Mouse (Mus musculus) right cerebral cortex, postnatal 25 days (tissue): ENCODE data around the gene Cdk6.
"Not testable (repeated sequence)": the region's sequence is repeated elsewhere in the genome, so short reads cannot be mapped to it uniquely, and the experiment has no call there.

Experiments used
- DNase-seq: peaks from one replicate; pipeline ENCODE4 v3.0.0; 2022

Cdk6 gene

DNA sequence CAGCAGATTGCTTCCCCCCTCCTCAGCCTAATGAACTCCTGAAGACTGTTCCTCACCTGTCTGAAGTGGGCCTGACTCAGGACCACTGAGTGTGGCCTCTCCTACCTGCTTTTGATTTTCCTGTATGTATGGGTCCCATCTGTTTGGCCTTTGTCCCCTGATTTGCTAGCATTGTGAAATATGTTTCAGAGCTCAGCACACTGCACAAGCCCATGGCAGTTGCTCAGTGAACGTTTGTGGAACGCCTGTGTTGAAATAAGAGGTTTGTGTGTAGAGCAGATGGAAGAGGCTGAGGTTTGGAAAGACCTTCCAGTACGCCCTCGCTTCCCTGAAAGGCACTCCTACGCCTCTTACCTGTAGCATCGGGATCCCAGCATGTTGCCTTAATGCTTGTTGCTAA lies 98.1 kb downstream of the Cdk6 start:
- DNase-seq = peak; percentile 5

DNA sequence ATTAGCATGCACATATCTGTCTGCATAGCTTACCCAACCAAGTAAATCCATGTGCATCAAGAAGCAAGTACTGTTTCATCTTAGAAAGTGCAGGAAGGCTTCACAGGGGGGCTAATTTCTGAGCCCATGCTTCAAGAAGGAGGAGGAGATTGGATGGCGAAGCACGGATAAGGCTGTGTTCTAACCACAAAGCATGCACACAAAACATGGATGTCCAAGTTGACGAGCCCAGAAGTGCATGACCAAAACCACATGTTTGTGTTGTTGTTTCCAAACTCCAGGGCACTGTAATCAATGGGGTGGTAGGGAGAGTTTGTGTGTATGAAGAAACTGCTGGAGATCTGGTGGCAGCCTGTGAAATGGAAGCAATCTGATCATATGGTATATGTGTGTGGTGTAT lies 101.2 kb downstream of the Cdk6 start:
- DNase-seq = not testable (repeated sequence)

DNA sequence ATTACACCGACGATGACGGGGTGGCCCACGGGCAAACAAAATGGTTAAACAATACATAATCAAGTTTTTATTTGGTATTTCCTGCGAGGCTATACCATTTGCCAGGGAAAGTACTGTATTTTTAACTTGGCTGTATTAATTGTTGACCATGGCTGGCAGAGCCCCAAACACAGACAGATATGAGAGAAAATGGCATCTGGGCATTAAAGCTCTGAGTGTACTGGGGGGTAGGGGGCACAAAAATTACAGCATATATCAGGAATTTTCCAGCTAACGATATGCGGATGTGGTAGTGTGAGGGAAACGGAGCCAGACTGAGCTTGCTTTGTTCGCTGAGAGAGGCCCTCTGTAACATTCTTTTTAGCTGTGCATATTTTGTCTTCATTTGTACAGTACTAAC lies 109.9 kb downstream of the Cdk6 start:
- not testable (repeated sequence) for DNase-seq

DNA sequence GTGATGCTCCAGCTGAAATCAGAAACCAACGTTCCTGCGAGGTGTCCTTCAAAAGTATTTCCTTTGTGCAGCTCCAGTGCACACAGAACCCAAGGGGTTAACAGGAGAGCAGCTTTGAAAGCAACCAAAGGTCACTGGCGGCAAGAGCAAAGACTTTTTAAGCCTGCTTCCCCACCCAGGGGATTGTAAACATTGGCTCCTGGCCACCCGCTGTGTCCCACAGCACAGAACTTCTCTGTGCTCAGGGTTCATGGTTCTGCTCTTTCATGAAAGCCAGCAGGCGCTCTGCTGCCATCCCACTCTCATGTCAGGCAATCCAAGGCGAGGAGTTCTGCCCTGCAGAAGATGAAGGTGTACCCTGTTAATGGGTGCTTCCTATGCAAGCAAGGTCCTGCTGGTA lies 112.7 kb downstream of the Cdk6 start:
- DNase-seq = not testable (repeated sequence)

DNA sequence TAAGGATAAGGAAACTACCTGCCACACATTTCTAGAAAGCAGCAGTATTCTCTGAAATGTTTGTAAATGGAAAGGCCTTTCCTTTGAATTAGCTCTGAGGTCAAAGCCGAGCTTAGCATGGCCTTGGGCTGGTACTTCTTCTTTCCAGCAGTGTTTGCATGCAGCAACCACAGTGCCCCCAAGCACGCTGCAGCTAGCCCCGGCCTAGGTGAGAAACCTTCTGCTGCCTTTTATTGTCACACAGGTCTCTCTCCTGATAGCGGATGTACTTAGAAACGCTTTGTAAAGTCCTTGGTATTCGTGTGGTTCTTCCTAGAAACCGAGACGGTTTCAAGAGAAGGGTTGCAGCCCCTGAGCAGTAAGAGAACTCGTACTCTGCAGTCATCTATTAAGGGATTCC lies 119.6 kb downstream of the Cdk6 start:
- DNase-seq = no peak

DNA sequence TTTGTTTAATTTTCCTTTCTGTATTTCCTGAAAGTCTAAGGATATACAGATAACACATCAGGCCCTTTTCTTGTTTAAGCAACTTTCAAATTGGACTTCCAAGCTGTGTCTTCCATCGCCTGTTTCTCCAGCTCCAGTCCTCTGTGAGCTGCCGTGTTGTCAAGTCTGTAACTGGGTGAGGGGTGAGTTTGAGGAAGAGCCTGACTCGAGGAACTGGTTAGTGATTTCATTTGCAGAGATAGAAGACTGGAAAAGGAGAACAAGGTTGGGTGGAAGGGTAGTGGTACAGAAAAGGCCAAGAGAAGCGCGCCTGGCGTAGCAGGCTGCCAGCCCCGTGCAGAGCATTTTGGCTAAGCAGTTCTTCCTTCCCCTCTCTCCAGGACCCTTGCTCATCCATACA lies 120.1 kb downstream of the Cdk6 start:
- no peak for DNase-seq

DNA sequence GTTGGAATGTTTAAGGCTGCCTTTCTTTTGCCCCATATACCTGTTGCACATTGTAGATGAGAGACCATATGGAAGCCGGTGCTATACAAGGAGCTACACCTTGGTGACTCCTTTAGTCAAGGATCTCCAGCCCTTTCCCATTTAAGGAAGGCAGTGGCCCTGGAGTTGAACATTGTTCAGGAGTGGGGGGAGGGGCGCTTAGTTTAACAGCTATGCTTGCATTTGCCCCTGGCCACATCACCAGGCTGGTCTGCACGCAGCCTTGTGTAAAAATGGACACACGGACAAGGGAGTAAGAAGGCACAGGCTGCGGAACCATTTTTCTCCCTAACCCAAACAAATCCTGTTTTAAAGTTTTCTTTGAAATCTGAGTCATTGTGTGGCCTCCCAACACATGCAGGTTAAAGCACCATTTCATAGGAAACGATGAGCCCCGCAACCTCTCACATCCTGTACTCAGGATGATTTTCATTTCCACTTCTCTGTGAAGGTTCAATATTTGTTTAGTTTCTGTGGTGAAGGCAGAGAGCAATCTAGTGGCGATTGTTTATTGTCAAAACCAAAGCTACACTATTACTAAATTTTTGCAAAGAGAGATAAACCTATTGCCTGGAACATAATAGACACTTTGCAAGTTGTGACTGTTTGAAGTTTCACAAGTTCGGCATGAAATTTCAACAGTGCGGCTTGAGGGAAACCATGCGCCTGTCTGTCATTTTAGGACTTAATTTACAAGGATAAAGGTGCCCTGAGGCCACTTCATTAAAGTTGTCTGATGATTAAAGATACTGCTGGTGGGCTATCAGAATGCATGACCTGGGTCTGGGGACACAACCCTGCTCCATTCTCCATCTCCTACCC lies 121.8 kb downstream of the Cdk6 start:
- DNase-seq = no peak

DNA sequence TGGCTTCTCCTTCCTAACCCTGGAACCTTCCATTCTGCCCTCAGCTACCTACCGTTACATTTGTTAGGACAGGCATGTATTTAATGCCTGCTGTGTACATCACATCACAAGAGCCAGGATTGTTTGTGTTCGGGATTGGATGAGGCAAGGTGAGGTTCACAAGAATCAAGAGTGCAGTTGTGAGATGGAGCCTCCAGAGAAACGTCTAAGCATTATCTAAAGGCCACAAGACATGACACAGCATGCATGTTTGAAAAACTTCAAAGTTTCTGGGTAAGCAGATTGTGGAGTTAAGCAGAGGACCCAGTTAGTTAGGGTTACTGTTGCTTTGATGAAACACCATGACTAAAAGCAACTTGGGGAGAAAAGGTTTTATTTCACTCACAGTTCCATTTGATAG lies 122.5 kb downstream of the Cdk6 start:
- no peak for DNase-seq

DNA sequence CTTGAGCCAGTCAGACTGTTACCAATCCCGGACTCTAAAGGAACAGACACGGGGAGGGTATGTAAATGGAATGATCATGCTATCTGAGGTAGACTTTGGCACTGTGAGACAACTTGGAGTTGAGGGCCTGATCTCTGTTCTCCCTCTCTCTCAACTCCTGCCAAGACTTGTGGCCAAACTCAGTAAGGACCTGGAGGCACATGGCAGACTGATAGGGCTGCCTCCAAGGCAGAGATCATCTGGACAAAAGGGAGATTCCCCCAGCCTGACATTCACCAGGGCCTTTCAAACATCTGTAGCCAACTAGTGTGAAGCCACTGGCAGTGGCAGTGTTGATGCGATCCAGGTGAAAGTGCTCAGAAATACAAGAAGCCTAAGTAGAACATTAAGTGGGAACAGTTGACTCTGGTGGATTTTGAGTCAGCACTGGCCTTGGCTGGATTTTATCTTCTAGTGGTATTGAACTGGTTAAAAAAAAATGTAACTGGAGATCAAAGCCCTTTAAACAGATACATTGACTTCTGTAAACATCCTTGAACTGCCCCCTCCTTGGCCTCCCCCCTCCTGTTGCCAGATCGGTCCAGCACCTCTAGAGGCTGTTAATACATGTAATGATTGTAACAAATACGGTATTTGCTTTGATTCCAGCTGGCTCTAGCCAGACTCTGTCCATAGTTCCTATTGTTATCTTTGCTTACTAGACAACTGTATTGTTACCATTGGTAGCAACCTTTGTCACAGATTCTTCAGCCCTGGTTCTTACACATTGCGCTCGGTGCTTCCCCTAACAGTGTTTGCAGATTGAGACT lies 125.0 kb downstream of the Cdk6 start:
- DNase-seq = no peak

DNA sequence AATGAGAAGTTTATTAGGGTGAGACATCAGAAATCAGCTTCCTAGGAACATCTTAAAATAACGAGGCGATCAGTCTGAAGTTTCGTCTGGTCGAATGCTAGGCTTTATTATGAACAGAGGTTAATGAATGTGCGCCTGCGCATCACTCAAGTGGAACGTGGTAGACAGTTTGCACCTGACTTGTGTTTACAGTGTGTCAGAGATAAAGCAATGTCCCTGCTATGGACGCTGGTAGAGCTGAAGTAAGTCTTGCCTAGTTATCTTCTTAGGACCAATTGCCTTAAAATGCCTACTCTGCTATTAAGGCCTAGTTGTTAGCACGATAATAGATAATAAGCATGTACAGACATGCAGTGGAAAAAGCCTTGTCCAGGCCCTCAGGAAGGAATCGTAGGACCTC lies 129.6 kb downstream of the Cdk6 start:
- no peak for DNase-seq

DNA sequence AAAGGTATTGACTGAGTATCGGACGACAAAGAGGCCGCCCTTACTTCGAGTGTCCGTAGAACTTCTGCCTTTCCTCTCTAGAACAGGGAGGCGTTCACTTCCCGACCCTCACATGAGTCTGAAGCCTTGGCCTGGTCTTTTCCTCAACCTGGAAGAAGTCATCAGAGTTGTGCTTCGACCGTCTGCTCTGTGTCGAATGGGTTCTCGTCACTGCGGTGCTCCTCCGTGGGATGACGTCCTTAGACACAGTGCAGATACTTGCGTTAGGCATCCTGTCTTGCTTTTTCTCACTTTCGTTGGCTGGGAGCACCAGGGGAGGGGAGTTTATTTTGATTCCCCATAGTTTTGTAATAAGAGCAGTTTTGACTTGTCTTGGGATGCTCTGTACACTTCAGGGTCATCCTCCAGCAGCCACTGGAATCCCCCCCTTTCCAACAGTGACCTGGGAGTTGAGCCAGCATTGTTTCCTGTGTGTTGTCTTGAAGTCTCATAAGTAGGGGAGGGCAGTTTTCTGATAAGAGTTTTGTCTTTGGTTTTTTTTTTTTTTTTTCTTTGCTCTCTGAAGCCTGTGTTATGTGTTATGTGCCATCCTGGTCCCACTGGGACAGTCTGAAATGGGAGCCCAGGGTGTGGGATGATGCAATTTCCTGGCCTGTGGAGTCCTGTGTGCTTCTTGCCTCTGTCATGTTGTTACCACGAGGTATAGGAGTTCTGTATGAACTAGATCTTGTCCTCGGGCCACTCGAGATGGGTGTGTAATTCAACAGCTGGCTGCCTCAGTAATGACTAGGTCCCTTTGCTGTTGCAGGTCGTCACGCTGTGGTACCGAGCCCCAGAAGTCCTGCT lies 131.2 kb downstream of the Cdk6 start:
- DNase-seq = no peak

DNA sequence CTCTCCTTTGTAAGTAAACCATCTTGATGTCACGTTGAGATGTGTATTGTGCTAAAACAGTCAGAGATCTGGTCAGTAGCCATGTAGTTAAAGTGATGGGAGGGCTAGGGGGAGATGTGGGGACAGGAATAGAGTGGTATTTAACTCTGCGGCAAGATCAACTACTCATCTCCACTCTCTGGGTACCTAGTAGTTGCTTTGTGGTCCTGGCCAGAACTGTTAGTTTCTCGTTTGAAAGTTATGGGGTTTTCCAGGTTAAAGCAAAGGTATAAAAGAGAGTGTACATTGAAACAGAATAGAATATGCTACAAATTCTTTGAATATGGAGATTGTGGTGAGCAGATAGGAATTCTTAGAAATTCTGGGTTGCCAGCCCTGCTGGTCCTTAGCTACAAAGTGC lies 136.4 kb downstream of the Cdk6 start:
- DNase-seq = no peak

DNA sequence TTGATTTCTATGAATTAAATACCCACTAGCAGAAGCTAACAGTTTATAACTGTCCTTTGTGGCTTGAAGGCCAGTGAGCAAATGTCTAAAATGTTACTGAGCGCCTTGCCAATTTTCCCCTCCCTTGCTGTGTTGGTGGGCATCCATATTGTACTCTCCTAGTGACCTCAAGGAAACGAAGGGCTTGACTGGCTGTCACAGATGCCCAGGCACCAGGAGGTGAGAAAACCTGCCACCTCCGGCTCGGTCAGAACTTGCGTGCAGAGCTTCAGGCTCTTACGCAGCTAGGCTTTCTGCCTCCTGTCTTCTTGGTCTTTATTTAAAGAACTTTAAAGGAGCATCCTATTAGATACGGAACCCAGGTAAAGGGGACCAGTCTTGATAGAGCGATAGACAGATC lies 136.9 kb downstream of the Cdk6 start:
- DNase-seq = no peak

DNA sequence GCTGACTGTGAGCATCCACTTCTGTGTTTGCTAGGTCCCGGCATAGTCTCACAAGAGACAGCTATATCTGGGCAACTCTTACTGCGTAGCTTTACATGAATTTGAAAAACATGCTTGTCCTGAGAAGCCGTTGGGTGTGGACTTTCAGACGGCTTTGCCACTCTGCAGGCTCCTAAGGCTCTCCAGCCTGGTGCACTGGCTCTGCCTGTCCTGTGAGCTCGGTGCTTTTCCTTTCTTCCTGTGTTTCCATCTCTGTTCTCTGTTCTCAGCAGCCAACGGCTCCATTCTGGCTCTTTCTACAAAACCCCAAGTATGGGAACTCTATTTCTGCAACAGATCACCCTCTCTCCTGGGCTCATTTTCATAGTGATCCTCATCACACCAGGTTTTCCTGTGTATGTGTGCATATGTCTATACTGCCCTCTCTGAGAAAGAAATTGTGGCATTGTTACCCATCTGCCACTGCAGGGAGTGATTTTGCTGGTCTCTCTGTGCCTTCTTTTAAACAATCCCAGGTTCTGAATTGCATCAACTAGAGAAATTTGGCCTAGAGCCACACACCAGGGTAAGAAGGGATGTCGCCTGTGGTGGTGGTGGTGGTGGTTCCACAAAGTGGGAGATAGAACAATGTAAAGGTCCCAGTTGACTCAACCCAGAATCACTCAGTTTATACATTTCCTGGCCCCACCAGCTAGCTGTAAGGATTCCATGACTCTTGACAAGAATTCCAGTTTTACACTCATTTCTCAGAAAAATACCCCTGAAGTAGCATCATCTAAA lies 137.9 kb downstream of the Cdk6 start:
- DNase-seq = no peak

DNA sequence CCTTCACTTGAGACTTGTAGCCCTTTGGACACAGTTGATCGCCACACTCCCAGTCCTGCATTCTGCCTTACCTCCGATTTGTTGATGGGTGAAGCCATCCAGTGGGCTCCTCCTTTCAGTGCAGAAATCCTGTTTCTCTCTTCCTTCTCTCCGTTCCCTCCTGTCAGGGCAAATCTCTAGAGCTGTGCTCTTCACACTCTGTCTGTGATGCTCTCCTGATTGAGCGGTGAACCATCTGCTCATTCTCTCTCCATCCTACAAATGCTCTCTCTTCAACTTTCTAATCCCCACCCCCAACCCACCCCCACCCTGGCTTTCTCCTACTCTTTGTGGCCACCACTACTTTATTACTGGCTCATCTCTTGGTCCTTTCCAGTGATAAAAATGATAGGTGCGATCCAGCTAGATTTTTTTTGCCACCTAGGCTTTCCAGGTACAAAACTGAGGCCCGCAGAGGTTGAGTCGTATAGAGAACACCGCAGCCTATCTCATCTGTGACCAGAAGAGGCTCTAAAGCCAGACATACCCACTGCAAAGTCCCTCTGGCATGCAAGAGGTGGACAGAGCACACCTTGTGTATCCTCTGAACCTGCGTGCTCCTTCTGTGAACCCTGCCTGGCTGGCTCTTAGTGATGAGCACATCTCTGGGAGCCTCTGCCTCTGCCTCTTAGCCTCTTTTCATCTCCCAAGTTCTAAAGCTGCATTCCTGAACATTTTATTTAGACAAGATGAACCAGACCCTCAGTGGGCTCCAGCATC lies 139.5 kb downstream of the Cdk6 start:
- no peak for DNase-seq

DNA sequence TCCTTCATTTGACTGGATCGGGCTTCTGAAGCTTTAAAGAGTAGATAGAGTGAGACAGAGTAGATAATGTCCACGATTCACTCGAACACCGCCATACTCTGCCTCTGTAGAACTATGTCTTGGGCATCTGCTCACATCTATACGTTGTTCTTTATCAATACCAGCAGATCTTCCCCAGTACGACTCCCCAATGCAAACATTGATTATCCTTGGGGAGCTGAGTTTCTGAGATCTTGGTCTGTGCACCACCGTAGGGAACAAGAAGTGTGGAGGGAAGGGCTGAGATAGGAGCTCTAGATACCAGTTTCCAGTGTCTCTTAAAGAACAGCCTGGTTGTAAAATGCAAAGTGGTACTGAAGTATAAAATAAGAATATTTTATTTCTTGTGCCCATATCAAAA lies 141.2 kb downstream of the Cdk6 start:
- no peak for DNase-seq

DNA sequence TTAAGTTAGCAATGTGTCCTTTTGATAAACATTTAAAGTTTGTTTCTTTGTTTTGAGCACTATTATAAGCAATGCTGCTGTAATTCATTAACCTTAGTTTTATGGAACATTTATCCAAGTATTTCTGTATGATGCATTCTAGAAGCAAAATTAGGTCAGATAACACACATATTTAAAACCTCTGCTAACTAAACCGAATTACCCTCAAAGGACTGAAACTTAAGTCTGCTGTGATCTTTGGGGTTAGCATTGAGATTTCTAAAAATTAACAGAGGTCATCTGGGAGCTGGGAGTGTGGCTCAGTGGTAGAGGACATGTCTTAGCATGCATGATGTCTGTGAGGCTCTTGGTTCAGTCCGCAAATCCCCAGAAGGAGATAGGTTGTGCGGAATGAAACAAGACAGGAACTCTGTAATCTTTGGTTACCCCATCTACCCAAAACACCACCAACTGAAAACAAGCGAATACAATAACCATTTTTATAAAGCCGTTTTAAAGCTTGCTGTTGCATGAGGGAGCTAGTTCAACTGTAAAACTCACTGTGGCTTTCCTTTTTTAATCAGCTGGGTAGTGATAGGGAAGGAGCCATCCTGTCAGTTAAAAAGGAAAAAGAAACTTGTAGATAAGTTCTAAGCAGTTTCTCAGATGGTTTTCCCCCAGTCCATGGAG lies 141.9 kb downstream of the Cdk6 start:
- DNase-seq = no peak

DNA sequence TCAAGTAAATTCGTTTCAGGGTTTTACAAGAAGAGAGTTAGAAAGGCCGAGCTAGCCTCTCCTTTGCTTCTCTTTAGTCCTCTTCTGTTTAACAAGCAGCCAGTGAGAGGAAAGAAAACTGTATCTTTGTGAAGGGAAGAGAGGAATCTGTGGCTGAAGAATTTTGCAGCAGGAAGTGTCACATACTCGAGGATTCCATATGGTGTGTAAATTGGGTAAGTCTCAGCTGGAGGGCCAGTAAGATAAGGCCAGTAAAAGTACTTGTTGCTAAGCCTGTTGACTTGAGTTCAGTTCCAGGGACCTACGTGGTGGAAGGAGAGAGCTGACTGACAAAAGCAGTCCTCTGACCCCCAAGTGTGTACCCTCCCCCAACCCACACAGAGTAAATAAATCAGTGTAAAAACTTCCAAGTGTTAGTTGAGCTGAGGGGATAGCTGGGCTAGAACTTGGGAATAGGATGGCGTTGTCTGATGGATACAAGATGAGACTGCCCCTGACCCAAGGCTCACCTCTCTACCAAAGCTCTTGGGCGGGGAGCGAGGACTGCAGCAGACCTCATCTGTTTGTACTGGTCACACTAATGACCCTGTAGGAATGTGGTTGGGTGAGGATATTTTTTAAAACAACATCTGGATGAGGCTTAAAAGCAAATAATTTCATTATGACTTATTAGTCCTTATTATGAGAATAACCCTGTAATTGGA lies 145.4 kb downstream of the Cdk6 start:
- no peak for DNase-seq

DNA sequence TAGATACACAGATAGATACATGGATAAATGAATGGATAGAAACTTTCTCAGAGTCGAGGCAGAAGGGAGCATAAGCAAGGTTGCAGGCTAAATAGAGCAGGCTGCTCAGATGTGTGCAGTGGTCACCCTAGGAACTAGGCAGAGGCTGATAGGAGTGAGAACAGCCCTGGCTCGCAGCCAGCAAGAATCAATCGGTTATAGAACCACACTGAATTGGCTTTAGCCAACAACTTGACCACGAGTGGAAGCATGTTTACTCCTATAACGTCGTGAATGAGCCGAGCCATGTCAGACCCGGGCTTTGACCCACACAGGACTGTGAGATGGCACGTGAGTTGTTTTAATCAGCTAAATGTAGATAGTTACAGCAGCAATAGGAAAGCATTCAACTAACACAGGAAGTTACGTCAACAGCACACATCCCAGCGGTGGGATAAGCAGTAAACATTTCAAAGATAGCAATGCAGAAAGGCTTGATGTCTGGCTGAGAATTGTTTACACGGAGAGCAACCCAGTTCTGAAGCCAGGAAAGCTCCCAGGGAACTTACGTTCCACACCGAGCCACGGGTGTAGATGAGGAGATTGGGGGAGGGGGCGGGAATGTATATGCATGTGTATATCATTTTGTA lies 147.0 kb downstream of the Cdk6 start:
- DNase-seq = no peak

DNA sequence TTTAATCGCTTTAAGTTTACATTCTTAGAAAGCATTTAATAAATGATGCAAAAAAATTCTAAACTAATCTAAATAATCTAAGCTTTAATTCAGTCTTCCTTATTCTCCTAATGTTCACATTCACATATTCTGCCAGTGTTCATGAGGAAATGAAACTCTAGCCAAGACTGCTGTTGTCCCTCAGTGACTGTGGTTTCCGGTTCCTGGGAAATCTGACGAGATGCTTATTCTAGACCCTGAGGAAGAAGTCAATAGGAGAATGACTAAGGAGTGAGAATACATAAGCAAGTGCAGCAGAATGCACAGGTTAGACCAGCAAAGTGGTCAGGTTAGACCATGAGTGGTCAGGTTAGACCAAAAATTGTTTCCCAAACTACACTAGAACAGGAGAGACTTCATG lies 149.1 kb downstream of the Cdk6 start:
- DNase-seq = no peak
